24 mouse cellular contexts compared by ENCODE assay signal in genomic region chr2:122586258-122586657, GRCm38 (mm10). TPM values are rescaled to one million over a fixed set of nuclear protein-coding genes. Genes with fewer than 3 reads are reported as not detected.
DNase-seq lines count a peak whose midpoint lies in the region; ATAC-seq and TF ChIP-seq lines count a peak whose summit lies in the region.
"Had no signal": no experiment of that assay in that cellular context is flagged by ENCODE, and none has a peak within 500 bp of the region (broad histone marks: within the 10 kb centered on the region; RNA-seq: fewer than 3 reads in every experiment).

No protein-coding gene starts in this region.

- H3K27me3 ChIP-seq in forebrain, postnatal 0 days (ENCODE audit: insufficient read depth, low read length): no peaks in the 10 kb centered on the region
- no peaks in the 10 kb centered on the region for H3K27me3 ChIP-seq in forebrain, embryonic 13.5 days
- H3K27me3 ChIP-seq in liver, postnatal 0 days (ENCODE audit: insufficient read depth, low read length): no peaks in the 10 kb centered on the region
- H3K27me3 ChIP-seq in liver, embryonic 11.5 days (replicated peaks; ENCODE audit: control insufficient read depth, insufficient read depth, low read length): no peaks in the 10 kb centered on the region; the same call in 1 of the 2 replicates
- no peaks in the 10 kb centered on the region for H3K27me3 ChIP-seq in stomach, postnatal 0 days (ENCODE audit: control insufficient read depth, insufficient read depth, low read length)
- H3K27me3 ChIP-seq: heart, embryonic 13.5 days; hindbrain, embryonic 13.5 days had no signal

- H3K36me3 ChIP-seq in forebrain, postnatal 0 days (ENCODE audit: insufficient read depth): no peaks in the 10 kb centered on the region
- no peaks in the 10 kb centered on the region for H3K36me3 ChIP-seq in forebrain, embryonic 13.5 days (ENCODE audit: poor library complexity, severe bottlenecking)
- no peaks in the 10 kb centered on the region for H3K36me3 ChIP-seq in liver, postnatal 0 days (replicated peaks; ENCODE audit: insufficient read depth, low read length)
- no peaks in the 10 kb centered on the region for H3K36me3 ChIP-seq in liver, embryonic 11.5 days (ENCODE audit: control insufficient read depth, insufficient read depth, low read length)
- H3K36me3 ChIP-seq in stomach, postnatal 0 days (ENCODE audit: control insufficient read depth, insufficient read depth, low read length): no peaks in the 10 kb centered on the region
- H3K36me3 ChIP-seq: heart, embryonic 13.5 days; hindbrain, embryonic 13.5 days had no signal

- H3K4me1 ChIP-seq in forebrain, postnatal 0 days (ENCODE audit: insufficient read depth): no peaks in the 10 kb centered on the region
- H3K4me1 ChIP-seq in forebrain, embryonic 13.5 days: no peaks in the 10 kb centered on the region
- no peaks in the 10 kb centered on the region for H3K4me1 ChIP-seq in liver, postnatal 0 days (ENCODE audit: insufficient read depth)
- H3K4me1 ChIP-seq in liver, embryonic 11.5 days (replicated peaks; ENCODE audit: control insufficient read depth, insufficient read depth, low read length): no peaks in the 10 kb centered on the region
- 0 out of 2 replicates have a peak, but pooled peaks cover 1% of the 10 kb centered on the region for H3K4me1 ChIP-seq in stomach, postnatal 0 days (replicated peaks; ENCODE audit: control insufficient read depth, insufficient read depth)
- H3K4me1 ChIP-seq: hindbrain, embryonic 13.5 days had no signal

- no peak overlapping the region for H3K4me3 ChIP-seq in forebrain, postnatal 0 days (ENCODE audit: low read depth, low read length)
- H3K4me3 ChIP-seq in forebrain, embryonic 13.5 days: no peak overlapping the region
- H3K4me3 ChIP-seq in liver, postnatal 0 days (ENCODE audit: low read depth, low read length): no peak overlapping the region
- no peak overlapping the region for H3K4me3 ChIP-seq in liver, embryonic 11.5 days (ENCODE audit: low read depth, low read length)
- no peak overlapping the region for H3K4me3 ChIP-seq in stomach, postnatal 0 days (ENCODE audit: low read depth, low read length)
- H3K4me3 ChIP-seq: erythroblast, embryonic 14.5 days; heart, embryonic 13.5 days; hindbrain, embryonic 13.5 days had no signal

- 0 out of 2 replicates have a peak, but pooled peaks have one; percentile 2 for TF ChIP-seq CTCF in forebrain, postnatal 0 days (IDR thresholded peaks at IDR 0.05; ENCODE audit: low read depth)
- 0 out of 2 replicates have a peak, but pooled peaks have one; percentile 8 for TF ChIP-seq CTCF in liver, postnatal 0 days (IDR thresholded peaks at IDR 0.05; ENCODE audit: low read depth)
- TF ChIP-seq CTCF in stomach, postnatal 0 days (IDR thresholded peaks at IDR 0.05; ENCODE audit: low read depth): peak; percentile 15; the same call in 1 of the 2 replicates

- no peak for TF ChIP-seq EP300 in liver, postnatal 0 days (IDR thresholded peaks at IDR 0.05; ENCODE audit: low read depth)
- TF ChIP-seq EP300 in stomach, postnatal 0 days (optimal IDR thresholded peaks at IDR 0.05): no peak

- 75% methylated on average over 3 of the region's 3 CpGs for WGBS in forebrain, postnatal 0 days
- WGBS in forebrain, embryonic 13.5 days: 67% methylated on average over 3 of the region's 3 CpGs
- WGBS in liver, postnatal 0 days (ENCODE audit: insufficient replicate concordance): 58% methylated on average over 3 of the region's 3 CpGs
- WGBS in liver, embryonic 11.5 days: 69% methylated on average over 3 of the region's 3 CpGs
- WGBS in stomach, postnatal 0 days: 58% methylated on average over 3 of the region's 3 CpGs

- no peak overlapping the region for H3K4me2 ChIP-seq in forebrain, postnatal 0 days (ENCODE audit: low read depth)
- no peak overlapping the region for H3K4me2 ChIP-seq in forebrain, embryonic 13.5 days
- no peak overlapping the region for H3K4me2 ChIP-seq in liver, postnatal 0 days (ENCODE audit: low read depth, low read length)
- H3K4me2 ChIP-seq in liver, embryonic 11.5 days: no peak overlapping the region
- H3K4me2 ChIP-seq in stomach, postnatal 0 days (replicated peaks; ENCODE audit: low read depth): no peak overlapping the region
- H3K4me2 ChIP-seq: heart, embryonic 13.5 days; hindbrain, embryonic 13.5 days; midbrain, embryonic 11.5 days had no signal

- ATAC-seq in forebrain, postnatal 0 days: no peak
- ATAC-seq in forebrain, embryonic 13.5 days: no peak
- no peak for ATAC-seq in liver, postnatal 0 days
- ATAC-seq in liver, embryonic 11.5 days (replicated peaks; ENCODE audit: low FRiP score): no peak
- ATAC-seq in stomach, postnatal 0 days (ENCODE audit: low FRiP score, low TSS enrichment): no peak
- ATAC-seq: forebrain, embryonic 14.5 days had no signal

- no peak overlapping the region for H3K27ac ChIP-seq in forebrain, postnatal 0 days (ENCODE audit: low read depth, low read length)
- no peak overlapping the region for H3K27ac ChIP-seq in forebrain, embryonic 13.5 days
- H3K27ac ChIP-seq in liver, postnatal 0 days (ENCODE audit: low read depth): no peak overlapping the region
- no peak overlapping the region for H3K27ac ChIP-seq in liver, embryonic 11.5 days (ENCODE audit: low read depth, low read length)
- no peak overlapping the region for H3K27ac ChIP-seq in stomach, postnatal 0 days (replicated peaks)
- H3K27ac ChIP-seq: heart, embryonic 13.5 days; hindbrain, embryonic 13.5 days had no signal

- no peaks in the 10 kb centered on the region for H3K9me3 ChIP-seq in forebrain, postnatal 0 days (ENCODE audit: low read length)
- H3K9me3 ChIP-seq in forebrain, embryonic 13.5 days (replicated peaks): no peaks in the 10 kb centered on the region
- no peaks in the 10 kb centered on the region for H3K9me3 ChIP-seq in liver, postnatal 0 days (ENCODE audit: low read length)
- H3K9me3 ChIP-seq in liver, embryonic 11.5 days (ENCODE audit: control insufficient read depth, low read length): no peaks in the 10 kb centered on the region
- no peaks in the 10 kb centered on the region for H3K9me3 ChIP-seq in stomach, postnatal 0 days (ENCODE audit: control insufficient read depth, low read length)
- H3K9me3 ChIP-seq: heart, embryonic 13.5 days; hindbrain, embryonic 13.5 days had no signal

- no peak overlapping the region for H3K9ac ChIP-seq in forebrain, postnatal 0 days
- H3K9ac ChIP-seq in forebrain, embryonic 13.5 days: no peak overlapping the region
- H3K9ac ChIP-seq in liver, postnatal 0 days (replicated peaks): no peak overlapping the region
- no peak overlapping the region for H3K9ac ChIP-seq in liver, embryonic 11.5 days (ENCODE audit: low read depth, low read length)
- no peak overlapping the region for H3K9ac ChIP-seq in stomach, postnatal 0 days (ENCODE audit: low read length)
- H3K9ac ChIP-seq: heart, embryonic 13.5 days; hindbrain, embryonic 13.5 days had no signal

- no peak for DNase-seq in forebrain, postnatal 0 days
- DNase-seq in liver, postnatal 0 days: no peak
- no peak for DNase-seq in liver, embryonic 11.5 days (ENCODE audit: low spot score)
- peak; percentile 37 for DNase-seq in NIH3T3 (ENCODE audit: low read depth)
- DNase-seq in stomach, postnatal 0 days (ENCODE audit: low spot score): no peak
- DNase-seq in kidney, adult 11 months: no peak
- DNase-seq: adrenal gland, postnatal 25 days; cerebellum, adult 9-10 months; gastrocnemius, postnatal 10 days; heart, postnatal 14 days; lung, adult 2 months; lung, postnatal 4 days; thymus, postnatal 14 days had no signal

RNA-seq across cellular contexts. Expression of gene Gatm, which starts 24.8 kb away (rescaled TPM):
- 47.6 and 48.2 TPM in 2 replicates for total RNA-seq in forebrain, postnatal 0 days (2014; rRNA removed)
- polyA plus RNA-seq in forebrain, postnatal 0 days (2015; fragmentation: Nextera tagmentation; extraction: Ambion mirVana): 53.0 and 59.7 TPM in 2 replicates
- 16.2 and 17.3 TPM in 2 replicates for polyA plus RNA-seq in forebrain, embryonic 13.5 days (2015; fragmentation: Nextera tagmentation; extraction: Ambion mirVana)
- 28.0 and 30.6 TPM in 2 replicates for polyA plus RNA-seq in liver, postnatal 0 days (2015; fragmentation: Nextera tagmentation; extraction: Ambion mirVana)
- polyA plus RNA-seq in liver, embryonic 11.5 days (2014; fragmentation: Nextera tagmentation; extraction: Ambion mirVana): 24.5 and 25.5 TPM in 2 replicates
- polyA plus RNA-seq in stomach, postnatal 0 days (2015; fragmentation: Nextera tagmentation; extraction: Ambion mirVana): 8.5 and 9.3 TPM in 2 replicates

RNA-seq across cellular contexts. Expression of gene AA467197, which starts 50.5 kb away (rescaled TPM):
- total RNA-seq in forebrain, postnatal 0 days (2014; rRNA removed): 0.46 and 1.4 TPM in 2 replicates
- 0.59 TPM in 1 of 2 replicates, not detected in the other for polyA plus RNA-seq in forebrain, postnatal 0 days (2015; fragmentation: Nextera tagmentation; extraction: Ambion mirVana)
- 0.60 TPM in 1 of 2 replicates, not detected in the other for polyA plus RNA-seq in forebrain, embryonic 13.5 days (2015; fragmentation: Nextera tagmentation; extraction: Ambion mirVana)
- polyA plus RNA-seq in liver, postnatal 0 days (2015; fragmentation: Nextera tagmentation; extraction: Ambion mirVana): 6.0 and 6.8 TPM in 2 replicates
- polyA plus RNA-seq in liver, embryonic 11.5 days (2014; fragmentation: Nextera tagmentation; extraction: Ambion mirVana): not detected in 2 replicates
- 193 and 201 TPM in 2 replicates for polyA plus RNA-seq in stomach, postnatal 0 days (2015; fragmentation: Nextera tagmentation; extraction: Ambion mirVana)
- total RNA-seq: liver, adult 2 months; midbrain, postnatal 0 days had no signal
- polyA plus RNA-seq: brain, embryonic 14.5 days; embryonic facial prominence, embryonic 11.5 days; erythroblast, embryonic 14.5 days; hindbrain, embryonic 13.5 days; kidney, embryonic 16.5 days; liver, adult 2 months had no signal

Comparison
In these comparisons a context has a peak if more than half of its experiments do, and no peak if none do; other contexts are left out.
1. RNA of gene AA467197, which starts 50.5 kb away (polyA plus RNA-seq): 193 to 201 TPM in stomach, postnatal 0 days; 6.0 to 6.8 TPM in liver, postnatal 0 days, 0.59 TPM in forebrain, postnatal 0 days, 0.60 TPM in forebrain, embryonic 13.5 days and not detected in liver, embryonic 11.5 days; every median in the first group is over 10 times any median in the second.
2. Peak in every context shown above with its lines, with median percentiles within 50 percentile points of each other: CTCF ChIP-seq.